ENCODE assay signal across 15 mouse cellular contexts in the genomic region with DNA sequence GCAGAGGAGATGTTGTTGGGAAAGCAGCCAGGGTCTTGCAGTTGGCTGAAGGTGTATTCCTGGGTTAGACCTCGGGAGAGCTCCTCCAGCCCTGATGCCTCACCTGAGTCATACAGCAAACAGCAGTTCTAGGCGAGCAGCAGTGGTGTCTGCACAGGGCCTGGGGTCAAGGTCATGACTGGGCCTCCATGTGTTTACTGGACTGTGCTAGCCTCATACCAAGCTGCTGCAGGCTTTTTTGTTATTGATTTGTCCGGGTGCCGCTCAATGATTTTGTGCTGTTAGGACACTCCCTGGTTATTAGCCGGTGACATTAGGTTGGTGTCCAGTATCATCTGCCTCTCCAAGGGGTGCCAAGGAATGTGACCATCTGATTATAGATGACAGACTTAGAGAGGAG. TPM values are rescaled to one million over a fixed set of nuclear protein-coding genes. Genes with fewer than 3 reads are reported as not detected.
DNase-seq lines count a peak whose midpoint lies in the region; ATAC-seq and TF ChIP-seq lines count a peak whose summit lies in the region.
"Had no signal": no experiment of that assay in that cellular context is flagged by ENCODE, and none has a peak within 500 bp of the region (broad histone marks: within the 10 kb centered on the region; RNA-seq: fewer than 3 reads in every experiment).

No protein-coding gene starts in this region.

- H3K36me3 ChIP-seq in G1E (replicated peaks) = peaks cover 35% of the 10 kb centered on the region
- peaks cover 21% of the 10 kb centered on the region for H3K36me3 ChIP-seq in liver, embryonic 12.5 days
- peaks cover 12% of the 10 kb centered on the region for H3K36me3 ChIP-seq in kidney, embryonic 14.5 days (ENCODE audit: control insufficient read depth, insufficient read depth, low read length)

- WGBS in liver, embryonic 12.5 days (ENCODE audit: insufficient replicate concordance) = 42% methylated on average over 5 of the region's 5 CpGs
- WGBS in kidney, embryonic 14.5 days = 75% methylated on average over 5 of the region's 5 CpGs

- intact Hi-C loops in gastrocnemius, adult 2 months (cut with DNase I) = loop anchor here (5.0 kb wide), 2 partner anchors 35 to 60 kb away; partner anchors contain the start of gene Pdcd5

- no peak for DNase-seq in gastrocnemius, adult 2 months
- no peak for DNase-seq in gastrocnemius, postnatal 4 days (ENCODE audit: low spot score in 2 of 2)
- peak; percentile 23 for DNase-seq in 416B (ENCODE audit: low read depth)
- no peak for DNase-seq in G1E (ENCODE audit: low spot score)
- DNase-seq in layer of hippocampus, postnatal 14 days (ENCODE audit: low spot score in 2 of 2) = no peak
- DNase-seq: gastrocnemius, postnatal 25 days; kidney, postnatal 14 days; lung, adult 2 months; right cerebral cortex, postnatal 14 days had no signal

- H3K27me3 ChIP-seq in G1E (ENCODE audit: insufficient read depth, low read length) = peaks cover 15% of the 10 kb centered on the region; the same call in 1 of the 2 replicates
- peaks cover 28% of the 10 kb centered on the region for H3K27me3 ChIP-seq in liver, embryonic 12.5 days (replicated peaks)
- H3K27me3 ChIP-seq in kidney, embryonic 14.5 days (ENCODE audit: control insufficient read depth, insufficient read depth, low read length) = peaks cover 23% of the 10 kb centered on the region

- H3K4me3 ChIP-seq in gastrocnemius, adult 2 months = no peak overlapping the region; the same call in 1 of the 2 replicates
- H3K4me3 ChIP-seq in G1E (ENCODE audit: low read depth, low read length) = peak overlapping the region; percentile 95
- H3K4me3 ChIP-seq in liver, embryonic 12.5 days = peak overlapping the region; percentile 96
- no peak overlapping the region for H3K4me3 ChIP-seq in kidney, embryonic 14.5 days (ENCODE audit: low read length)

- H3K27ac ChIP-seq in gastrocnemius, adult 2 months = peak overlapping the region; percentile 59
- peak overlapping the region; percentile 86 for H3K27ac ChIP-seq in liver, embryonic 12.5 days
- no peak overlapping the region for H3K27ac ChIP-seq in kidney, embryonic 14.5 days (ENCODE audit: low read depth, low read length)
- H3K27ac ChIP-seq: hindbrain, postnatal 0 days; midbrain, embryonic 13.5 days had no signal

- ATAC-seq in G1E (ENCODE audit: extremely low read depth, insufficient number of reproducible peaks, low FRiP score, poor library complexity, severe bottlenecking) = no peak
- ATAC-seq in liver, embryonic 12.5 days = no peak
- ATAC-seq in kidney, embryonic 14.5 days (ENCODE audit: low FRiP score, low TSS enrichment) = no peak
- ATAC-seq: forebrain, embryonic 14.5 days; hindbrain, postnatal 0 days; midbrain, embryonic 13.5 days had no signal

- H3K9me3 ChIP-seq in G1E (replicated peaks) = no peaks in the 10 kb centered on the region; the same call in 1 of the 2 replicates
- no peaks in the 10 kb centered on the region for H3K9me3 ChIP-seq in liver, embryonic 12.5 days (replicated peaks)
- H3K9me3 ChIP-seq in kidney, embryonic 14.5 days (ENCODE audit: control insufficient read depth, low read length) = no peaks in the 10 kb centered on the region
- H3K9me3 ChIP-seq: midbrain, embryonic 13.5 days had no signal

- H3K4me2 ChIP-seq in liver, embryonic 12.5 days = peak overlapping the region; percentile 99
- no peak overlapping the region; the same call in 1 of the 2 replicates for H3K4me2 ChIP-seq in kidney, embryonic 14.5 days (replicated peaks; ENCODE audit: low read depth, low read length)

- TF ChIP-seq CTCF in gastrocnemius, adult 2 months (IDR thresholded peaks at IDR 0.05) = no peak
- TF ChIP-seq CTCF in G1E (IDR thresholded peaks at IDR 0.05; ENCODE audit: low read depth, low read length) = no peak

- peaks cover 83% of the 10 kb centered on the region for H3K4me1 ChIP-seq in G1E (ENCODE audit: insufficient read depth, low read depth, low read length)
- peaks cover 61% of the 10 kb centered on the region for H3K4me1 ChIP-seq in liver, embryonic 12.5 days
- H3K4me1 ChIP-seq in kidney, embryonic 14.5 days (ENCODE audit: control insufficient read depth, insufficient read depth, low read length) = peaks cover 17% of the 10 kb centered on the region

- peak overlapping the region; percentile 91 for H3K9ac ChIP-seq in liver, embryonic 12.5 days
- no peak overlapping the region for H3K9ac ChIP-seq in kidney, embryonic 14.5 days (ENCODE audit: low read depth, low read length)

RNA-seq across cellular contexts. Expression of gene Ankrd27, which starts 1.7 kb away (rescaled TPM):
- 10 to 100 TPM; 11.0 to 11.5 TPM for total RNA-seq in gastrocnemius, adult 2 months (2021)
- 10 to 100 TPM; 30.5 to 32.1 TPM for total RNA-seq in gastrocnemius, postnatal 4 days (2021)
- 130 and 163 TPM in 2 replicates for total RNA-seq in G1E (2014; fragmentation: Nextera tagmentation)
- total RNA-seq in G1E (2017) = 247 and 248 TPM in 2 replicates
- 165 and 202 TPM in 2 replicates for polyA plus RNA-seq in G1E (2012)
- polyA plus RNA-seq in liver, embryonic 12.5 days (2016; fragmentation: Nextera tagmentation; extraction: Ambion mirVana) = 43.1 and 45.5 TPM in 2 replicates
- polyA plus RNA-seq in kidney, embryonic 14.5 days (2014; fragmentation: Nextera tagmentation; extraction: Ambion mirVana) = 15.0 and 37.4 TPM in 2 replicates
- total RNA-seq in layer of hippocampus, postnatal 14 days (2021) = 10 to 100 TPM; 42.8 to 46.7 TPM

RNA-seq across cellular contexts. Expression of gene Rgs9bp, which starts 2.3 kb away (rescaled TPM):
- under 1 TPM in 1 of 2 experiments, not detected in 1; 0.06 TPM for total RNA-seq in gastrocnemius, adult 2 months (2021)
- under 1 TPM; 0.22 to 0.52 TPM for total RNA-seq in gastrocnemius, postnatal 4 days (2021)
- 6.4 and 6.9 TPM in 2 replicates for total RNA-seq in G1E (2014; fragmentation: Nextera tagmentation)
- 14.6 and 16.3 TPM in 2 replicates for total RNA-seq in G1E (2017)
- polyA plus RNA-seq in G1E (2012) = 0.54 and 0.59 TPM in 2 replicates
- polyA plus RNA-seq in liver, embryonic 12.5 days (2016; fragmentation: Nextera tagmentation; extraction: Ambion mirVana) = 0.06 and 0.11 TPM in 2 replicates
- 0.17 and 0.28 TPM in 2 replicates for polyA plus RNA-seq in kidney, embryonic 14.5 days (2014; fragmentation: Nextera tagmentation; extraction: Ambion mirVana)
- under 1 TPM; 0.51 to 0.52 TPM for total RNA-seq in layer of hippocampus, postnatal 14 days (2021)

RNA-seq across cellular contexts. Expression of gene Nudt19, which starts 31.6 kb away (rescaled TPM):
- total RNA-seq in gastrocnemius, adult 2 months (2021) = 10 to 100 TPM; 51.9 to 52.4 TPM
- total RNA-seq in gastrocnemius, postnatal 4 days (2021) = 10 to 100 TPM; 29.1 to 30.9 TPM
- 122 and 136 TPM in 2 replicates for total RNA-seq in G1E (2014; fragmentation: Nextera tagmentation)
- total RNA-seq in G1E (2017) = 79.1 and 85.6 TPM in 2 replicates
- polyA plus RNA-seq in G1E (2012) = 30.1 and 31.9 TPM in 2 replicates
- 99.9 and 102 TPM in 2 replicates for polyA plus RNA-seq in liver, embryonic 12.5 days (2016; fragmentation: Nextera tagmentation; extraction: Ambion mirVana)
- polyA plus RNA-seq in kidney, embryonic 14.5 days (2014; fragmentation: Nextera tagmentation; extraction: Ambion mirVana) = 63.7 and 65.5 TPM in 2 replicates
- 10 to 100 TPM; 72.3 to 72.4 TPM for total RNA-seq in layer of hippocampus, postnatal 14 days (2021)

RNA-seq across cellular contexts. Expression of gene Tdrd12, which starts 50.2 kb away (rescaled TPM):
- not detected for total RNA-seq in gastrocnemius, adult 2 months (2021)
- not detected for total RNA-seq in gastrocnemius, postnatal 4 days (2021)
- 0.23 TPM in 1 of 2 replicates, not detected in the other for total RNA-seq in G1E (2014; fragmentation: Nextera tagmentation)
- total RNA-seq in G1E (2017) = not detected in 2 replicates
- polyA plus RNA-seq in G1E (2012) = not detected in 2 replicates
- polyA plus RNA-seq in liver, embryonic 12.5 days (2016; fragmentation: Nextera tagmentation; extraction: Ambion mirVana) = 0.30 TPM in 1 of 2 replicates, not detected in the other
- polyA plus RNA-seq in kidney, embryonic 14.5 days (2014; fragmentation: Nextera tagmentation; extraction: Ambion mirVana) = 0.26 and 0.30 TPM in 2 replicates
- total RNA-seq in layer of hippocampus, postnatal 14 days (2021) = 1 to 10 TPM in 1 of 2 experiments, under 1 TPM in 1; 0.46 to 1.3 TPM
- total RNA-seq: common myeloid progenitor, adult 5-6 weeks; gastrocnemius, postnatal 25 days had no signal

RNA-seq across cellular contexts. Expression of gene Pdcd5, which starts 59.6 kb away (rescaled TPM):
- total RNA-seq in gastrocnemius, adult 2 months (2021) = 100 to 1,000 TPM; 150 to 159 TPM
- total RNA-seq in gastrocnemius, postnatal 4 days (2021) = 100 to 1,000 TPM; 122 to 147 TPM
- total RNA-seq in G1E (2014; fragmentation: Nextera tagmentation) (115 and 130 TPM in 2 replicates), G1E (2017) (118 and 119 TPM in 2 replicates)
- polyA plus RNA-seq in G1E (2012) = 154 and 164 TPM in 2 replicates
- 193 and 197 TPM in 2 replicates for polyA plus RNA-seq in liver, embryonic 12.5 days (2016; fragmentation: Nextera tagmentation; extraction: Ambion mirVana)
- polyA plus RNA-seq in kidney, embryonic 14.5 days (2014; fragmentation: Nextera tagmentation; extraction: Ambion mirVana) = 288 and 371 TPM in 2 replicates
- total RNA-seq in layer of hippocampus, postnatal 14 days (2021) = 10 to 100 TPM; 83.5 to 87.2 TPM

Comparison
In these comparisons a context has a peak if more than half of its experiments do, and no peak if none do; other contexts are left out.
1. H3K4me3 ChIP-seq: peak in G1E (single experiment) and liver, embryonic 12.5 days (single experiment); none in gastrocnemius, adult 2 months (single experiment) and kidney, embryonic 14.5 days (single experiment).
2. RNA of gene Rgs9bp, which starts 2.3 kb away (total RNA-seq): 6.4 to 16.3 TPM in G1E; 0.51 to 0.52 TPM in layer of hippocampus, postnatal 14 days, 0.22 to 0.52 TPM in gastrocnemius, postnatal 4 days and 0.06 TPM in gastrocnemius, adult 2 months; every median in the first group is over 4 times any median in the second.